Mouse (Mus musculus) heart, embryonic 14.5 days (tissue): ENCODE measurements around the gene Slc2a12. TPM values are rescaled to one million over a fixed set of nuclear protein-coding genes. Genes with fewer than 3 reads are reported as not detected.
A peak's percentile ranks its signal among the peaks of the same experiment; 100 is the strongest.

Experiments used
- ATAC-seq: fragments of 200-750 bp; cut with Nextera tagmentation; 2 replicates; pipeline ENCODE4 v1.8.0; 2017; ENCODE audit warnings: low read depth, moderate TSS enrichment; ENCODE audit not compliant: insufficient number of reproducible peaks, insufficient read depth, low FRiP score
- H3K27ac ChIP-seq, 2 experiments: fragments of 200-500 bp in 1 of 2; fragments of 300-500 bp in 1 of 2; sonication (generic) in 1 of 2; replicated peaks in 1 of 2; 2 replicates each; pipeline ENCODE4 v1.5.1; 2012 to 2014; ENCODE audit warnings: low read depth in 2 of 2, low read length in 2 of 2, control low read depth in 1 of 2, mild to moderate bottlenecking in 1 of 2, mixed read lengths in 1 of 2; ENCODE audit not compliant: control insufficient read depth in 1 of 2, insufficient read depth in 1 of 2
- H3K27me3 ChIP-seq: fragments of 300-500 bp; sonication (generic); 2 replicates; pipeline ENCODE4 v1.6.1; 2014; ENCODE audit warnings: mild to moderate bottlenecking, low read length, control low read depth; ENCODE audit not compliant: control insufficient read depth, insufficient read depth
- H3K36me3 ChIP-seq: fragments of 300-500 bp; sonication (generic); 2 replicates; pipeline ENCODE4 v1.6.1; 2014; ENCODE audit warnings: mild to moderate bottlenecking, control low read depth, low read length, mixed read lengths; ENCODE audit not compliant: control insufficient read depth, insufficient read depth
- H3K4me1 ChIP-seq, 2 experiments: fragments of 200-500 bp in 1 of 2; fragments of 300-500 bp in 1 of 2; sonication (generic) in 1 of 2; 2 replicates each; pipeline ENCODE4 v1.6.1; 2012 to 2014; ENCODE audit warnings: low read length in 2 of 2, control low read depth in 1 of 2, mixed read lengths in 1 of 2; ENCODE audit not compliant: control insufficient read depth in 2 of 2, insufficient read depth in 2 of 2
- H3K4me2 ChIP-seq: fragments of 300-500 bp; sonication (generic); 2 replicates; pipeline ENCODE4 v1.6.1; 2014; ENCODE audit warnings: mild to moderate bottlenecking, low read length
- H3K4me3 ChIP-seq, 2 experiments: fragments of 200-500 bp in 1 of 2; fragments of 300-500 bp in 1 of 2; sonication (generic) in 1 of 2; 2 replicates each; pipeline ENCODE4 v1.5.1; 2012 to 2014; ENCODE audit warnings: low read length in 2 of 2, mild to moderate bottlenecking in 2 of 2, control low read depth in 1 of 2, low read depth in 1 of 2, moderate library complexity in 1 of 2; ENCODE audit not compliant: control insufficient read depth in 1 of 2, insufficient read depth in 1 of 2
- H3K9ac ChIP-seq: fragments of 300-500 bp; sonication (generic); 2 replicates; pipeline ENCODE4 v1.6.1; 2014; ENCODE audit warnings: mild to moderate bottlenecking, low read length
- H3K9me3 ChIP-seq: fragments of 300-500 bp; sonication (generic); 2 replicates; pipeline ENCODE4 v1.6.1; 2016; ENCODE audit warnings: low read length, control low read depth; ENCODE audit not compliant: control insufficient read depth
- WGBS: fragments of 180-500 bp; shearing (Covaris S2); extraction: QIAGEN DNeasy Blood & Tissue Kit; methylation state at CpG from one replicate; pipeline ENCODE4 v1.1.7; 2014; 5-methylcytosine and 5-hydroxymethylcytosine counted together
- polyA plus RNA-seq: library from polyadenylated mRNA; unstranded; fragments of >200 nt; fragmentation: Nextera tagmentation; extraction: Ambion mirVana; gene quantifications from 2 replicates; pipeline ENCODE4 v1.2.1, GENCODE M21; 2014

Gene Slc2a12
- polyA plus RNA-seq, 1 experiment from 2014 or later: 1.8 TPM

DNA sequence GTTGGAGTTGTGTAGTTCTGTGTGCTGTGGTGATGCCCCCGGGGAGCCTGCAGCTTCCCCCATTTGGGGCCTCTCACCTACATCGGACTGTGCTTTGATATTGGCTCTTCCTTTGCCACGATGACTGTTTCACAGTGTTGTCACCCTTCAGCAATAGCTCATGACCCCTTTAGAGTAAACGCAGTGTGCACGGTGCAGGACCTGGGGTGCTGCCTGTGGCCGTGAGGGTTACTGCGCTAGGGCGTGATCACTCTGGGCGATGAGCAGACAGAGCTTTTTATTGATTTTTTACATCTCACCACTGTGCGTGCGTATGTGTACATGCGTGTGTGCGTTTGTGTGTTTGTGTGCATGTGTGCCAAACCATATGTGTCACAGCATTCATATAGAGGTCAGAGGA lies 23.7 kb downstream of the Slc2a12 start:
- WGBS: 89% methylated on average over 13 of the region's 13 CpGs

DNA sequence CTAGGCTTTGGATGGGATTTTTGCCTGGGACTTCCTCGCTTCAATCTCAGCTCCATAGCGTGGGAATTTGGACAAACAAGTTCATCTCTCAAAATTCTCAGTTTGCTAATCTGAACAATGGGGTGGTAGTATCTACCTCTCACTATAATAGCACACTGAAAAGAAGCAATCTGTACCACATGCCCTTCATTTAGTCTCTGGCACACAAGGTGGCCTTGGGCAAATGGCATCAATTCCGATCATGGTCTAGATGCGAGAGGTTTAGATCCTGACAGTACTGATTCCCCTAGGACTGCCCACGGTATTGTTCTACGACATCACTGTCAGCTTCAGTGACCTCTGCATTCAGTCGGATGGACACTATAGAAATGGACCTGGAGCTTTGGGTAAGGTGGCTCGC lies 29.4 kb downstream of the Slc2a12 start:
- no peaks in the 10 kb centered on the region for H3K27me3 ChIP-seq
- H3K9me3 ChIP-seq: 0 out of 2 replicates have a peak, but pooled peaks cover 2% of the 10 kb centered on the region
- ATAC-seq: no peak
- H3K27ac ChIP-seq: no peak overlapping the region
- H3K4me3 ChIP-seq: no peak overlapping the region
- no peaks in the 10 kb centered on the region for H3K36me3 ChIP-seq
- H3K4me2 ChIP-seq: no peak overlapping the region
- H3K9ac ChIP-seq: no peak overlapping the region
- 92% methylated on average over 8 of the region's 8 CpGs for WGBS
- no peaks in the 10 kb centered on the region; a peak in 1 of 4 replicates for H3K4me1 ChIP-seq

More for the DNA sequence above, 23.7 kb downstream of the Slc2a12 start:
- no peak overlapping the region for H3K4me2 ChIP-seq
- H3K4me1 ChIP-seq: no peaks in the 10 kb centered on the region
- H3K9me3 ChIP-seq: no peaks in the 10 kb centered on the region
- no peak for ATAC-seq
- no peaks in the 10 kb centered on the region for H3K36me3 ChIP-seq
- no peaks in the 10 kb centered on the region for H3K27me3 ChIP-seq
- H3K27ac ChIP-seq: no peak overlapping the region
- no peak overlapping the region for H3K4me3 ChIP-seq
- no peak overlapping the region for H3K9ac ChIP-seq

DNA sequence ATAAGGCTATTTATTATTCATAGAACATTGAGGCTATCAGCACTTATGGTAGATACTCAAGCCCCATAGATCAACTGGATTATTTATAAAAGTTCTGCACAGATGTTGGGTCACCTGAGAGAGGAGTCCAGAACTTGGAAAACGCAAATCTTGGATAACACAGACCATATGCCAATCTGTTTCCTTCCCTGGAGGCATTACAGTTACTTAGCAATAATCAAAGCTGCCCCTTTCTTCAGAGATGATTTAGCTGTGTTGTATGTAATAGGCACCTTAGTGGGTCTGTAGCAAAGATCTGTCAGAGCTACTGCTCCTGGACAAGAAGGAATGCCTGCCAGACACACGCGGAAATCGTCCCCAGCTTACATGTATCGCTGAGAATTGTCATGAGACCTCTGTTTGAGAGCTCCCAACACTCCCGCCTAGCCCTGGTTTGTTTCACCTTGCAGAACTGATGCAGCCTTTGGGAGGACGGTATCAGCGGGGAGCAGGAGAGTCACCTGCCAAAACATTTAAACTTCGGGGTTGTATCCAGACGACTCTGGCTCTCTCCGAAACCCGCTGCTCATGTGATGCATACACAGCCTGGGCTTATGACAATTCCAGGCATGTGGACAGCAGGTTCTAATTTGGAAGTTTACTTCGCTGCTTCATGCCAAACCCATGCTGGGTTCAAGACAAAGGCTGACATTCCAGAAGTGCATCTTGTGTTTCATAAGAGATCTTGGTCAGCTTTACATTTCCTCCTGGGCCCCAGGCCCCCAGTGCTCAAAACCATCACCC lies 31.2 kb downstream of the Slc2a12 start:
- no peaks in the 10 kb centered on the region for H3K27me3 ChIP-seq
- WGBS: 60% methylated on average over 13 of the region's 13 CpGs
- H3K4me1 ChIP-seq: no peaks in the 10 kb centered on the region; a peak in 1 of 4 replicates
- H3K9me3 ChIP-seq: 0 out of 2 replicates have a peak, but pooled peaks cover 2% of the 10 kb centered on the region
- no peak overlapping the region for H3K4me2 ChIP-seq
- no peaks in the 10 kb centered on the region for H3K36me3 ChIP-seq
- H3K4me3 ChIP-seq: no peak overlapping the region
- no peak for ATAC-seq
- no peak overlapping the region for H3K27ac ChIP-seq
- H3K9ac ChIP-seq: no peak overlapping the region

DNA sequence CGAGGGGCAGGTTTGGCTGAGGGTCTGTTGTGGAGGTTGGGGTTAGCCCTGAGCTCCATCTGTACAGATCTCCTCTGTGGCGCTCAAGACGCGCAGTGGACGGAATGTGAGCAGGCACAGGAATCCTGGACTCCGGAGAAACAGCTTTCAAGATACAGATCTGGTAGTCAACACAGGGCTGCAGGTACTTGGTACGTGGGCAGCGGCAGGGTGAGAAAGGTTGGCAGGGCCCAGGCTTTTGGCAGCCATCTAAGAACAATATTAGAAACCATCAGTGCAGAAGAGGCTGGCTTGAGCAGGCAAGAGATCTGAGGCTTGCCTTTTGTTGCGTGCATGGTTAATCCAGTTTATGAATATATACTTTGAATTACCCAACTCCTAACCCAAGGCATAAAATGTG lies 51.4 kb downstream of the Slc2a12 start:
- 86% methylated on average over 9 of the region's 9 CpGs for WGBS

DNA sequence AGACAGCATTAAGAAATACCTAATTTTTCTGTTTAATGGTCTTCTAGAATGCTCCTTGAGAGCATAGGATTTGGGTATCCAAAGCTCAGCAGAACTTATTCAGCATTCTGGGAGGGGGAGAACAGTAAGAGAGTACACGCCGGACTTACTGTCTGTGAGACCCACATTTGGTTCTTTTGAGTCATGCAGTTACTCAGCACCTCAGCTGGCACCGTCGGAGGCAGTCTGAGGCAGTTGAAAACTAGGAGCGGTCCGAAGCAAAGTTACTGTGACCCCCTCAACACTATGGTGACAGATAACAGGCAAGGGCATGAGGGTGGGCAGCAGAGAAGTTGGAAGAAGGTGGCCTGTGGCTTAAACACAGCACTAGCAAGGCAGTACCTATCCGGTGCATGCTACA lies 52.1 kb downstream of the Slc2a12 start:
- H3K9me3 ChIP-seq: no peaks in the 10 kb centered on the region
- no peak overlapping the region for H3K9ac ChIP-seq
- no peaks in the 10 kb centered on the region for H3K27me3 ChIP-seq
- no peak overlapping the region for H3K4me3 ChIP-seq
- H3K4me2 ChIP-seq: no peak overlapping the region
- WGBS: 49% methylated on average over 7 of the region's 7 CpGs
- H3K36me3 ChIP-seq: peaks cover 6% of the 10 kb centered on the region; the same call in 1 of the 2 replicates
- peaks cover 16 to 17% of the 10 kb centered on the region in 2 experiments for H3K4me1 ChIP-seq
- ATAC-seq: no peak
- no peak overlapping the region for H3K27ac ChIP-seq

More for the DNA sequence above, 51.4 kb downstream of the Slc2a12 start:
- peaks cover 6% of the 10 kb centered on the region; the same call in 1 of the 2 replicates for H3K36me3 ChIP-seq
- no peak overlapping the region for H3K4me3 ChIP-seq
- peaks cover 16 to 17% of the 10 kb centered on the region in 2 experiments for H3K4me1 ChIP-seq
- H3K9ac ChIP-seq: no peak overlapping the region
- H3K27me3 ChIP-seq: no peaks in the 10 kb centered on the region
- H3K4me2 ChIP-seq: no peak overlapping the region
- no peak for ATAC-seq
- no peak overlapping the region for H3K27ac ChIP-seq
- H3K9me3 ChIP-seq: no peaks in the 10 kb centered on the region

DNA sequence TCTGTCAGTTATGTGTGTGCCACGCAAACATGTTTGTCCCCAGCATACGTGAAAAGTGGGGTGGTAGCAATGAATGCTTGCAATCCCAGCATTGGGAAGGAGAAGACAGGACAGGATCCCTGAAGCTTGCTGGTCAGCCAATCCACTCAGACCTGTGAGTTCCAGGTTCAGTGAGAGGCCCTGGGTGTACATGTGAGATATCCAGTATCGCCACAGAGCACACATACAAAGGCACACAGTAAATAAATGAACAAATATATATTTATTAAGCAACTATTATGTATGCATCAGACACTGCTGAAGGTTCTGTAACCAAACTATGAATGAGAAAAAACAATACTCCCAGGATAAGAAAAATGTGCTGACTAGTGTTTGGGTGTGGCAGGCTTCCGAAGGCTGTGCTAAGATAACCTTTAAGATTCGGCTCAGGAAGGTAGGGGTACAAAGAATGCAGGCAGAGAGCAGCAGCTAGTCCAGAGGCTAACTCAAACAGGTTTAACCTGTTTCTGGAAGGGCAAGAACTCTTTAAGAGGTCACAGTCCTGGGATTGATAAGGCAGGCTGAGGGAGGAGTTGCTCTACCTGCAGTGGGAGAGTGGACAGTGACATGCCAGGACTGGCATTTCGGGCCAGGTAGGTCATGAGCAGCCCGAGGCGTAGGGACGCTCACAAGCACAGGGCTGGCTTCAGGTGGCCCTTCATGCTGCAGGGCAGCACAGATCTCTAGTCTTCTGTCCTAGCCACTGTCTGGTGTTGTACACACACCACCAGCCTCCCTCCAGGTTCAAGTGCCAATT lies 53.5 kb downstream of the Slc2a12 start:
- ATAC-seq: 0 out of 2 replicates have a peak, but pooled peaks have one; percentile 51
- Histone ChIP-seq H3K36me3 (peaks cover 14% of the 10 kb centered on the region), H3K27me3 (no peaks in the 10 kb centered on the region), H3K4me2 (no peak overlapping the region), H3K27ac (no peak overlapping the region), H3K4me3 (no peak overlapping the region), H3K9ac (no peak overlapping the region), H3K9me3 (no peaks in the 10 kb centered on the region), H3K4me1 (peaks cover 16 to 17% of the 10 kb centered on the region in 2 experiments)
- 82% methylated on average over 9 of the region's 9 CpGs for WGBS

DNA sequence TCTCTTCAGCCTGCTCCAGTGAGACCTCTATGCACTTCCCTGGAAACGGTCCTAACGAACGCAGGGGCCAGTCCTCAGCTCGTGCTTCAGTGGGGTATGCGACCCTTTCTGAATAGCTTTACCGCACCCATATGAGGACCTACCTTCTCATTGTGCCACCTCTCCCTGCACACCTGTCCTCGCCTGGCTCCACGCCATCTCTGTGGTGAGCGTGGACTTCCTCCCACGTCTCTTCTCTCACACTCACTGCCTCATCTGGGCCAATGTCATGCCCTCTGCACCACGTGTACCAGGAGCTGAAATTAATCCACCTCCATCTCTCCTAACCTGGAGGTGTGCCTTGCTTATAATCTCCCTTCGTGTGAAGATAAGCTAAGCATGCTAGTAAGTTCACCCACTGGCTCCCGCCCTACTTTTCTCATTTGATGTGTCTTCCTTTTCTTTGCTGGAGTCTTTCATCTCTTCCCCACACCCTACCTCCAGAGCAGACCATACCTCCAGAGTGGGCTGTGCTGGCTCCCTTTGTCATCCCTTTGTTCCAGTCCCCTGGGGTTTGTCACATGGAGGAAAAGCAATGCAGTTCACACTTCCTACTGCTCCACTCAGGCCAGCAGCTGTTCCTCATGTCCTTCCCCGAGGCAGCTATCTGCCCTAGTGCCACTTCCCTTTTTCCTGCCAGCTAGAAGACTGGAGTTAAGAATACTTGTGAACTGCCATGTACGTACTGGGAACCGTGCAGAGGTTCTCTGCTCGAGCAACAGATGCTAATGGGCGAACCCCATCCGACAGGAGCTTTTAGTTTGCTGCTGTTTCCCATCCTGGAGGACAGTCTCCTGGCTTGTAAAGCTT lies 54.9 kb downstream of the Slc2a12 start:
- H3K4me3 ChIP-seq: no peak overlapping the region
- H3K4me1 ChIP-seq: peaks cover 16 to 17% of the 10 kb centered on the region in 2 experiments
- ATAC-seq: no peak
- H3K27ac ChIP-seq: no peak overlapping the region
- H3K9ac ChIP-seq: no peak overlapping the region
- H3K36me3 ChIP-seq: peaks cover 27% of the 10 kb centered on the region
- no peak overlapping the region for H3K4me2 ChIP-seq
- 69% methylated on average over 19 of the region's 19 CpGs for WGBS
- no peaks in the 10 kb centered on the region for H3K27me3 ChIP-seq
- H3K9me3 ChIP-seq: no peaks in the 10 kb centered on the region
